Mouse (Mus musculus) MEL (cell line): ENCODE results near the gene Cox7a1. TPM values are rescaled to one million over a fixed set of nuclear protein-coding genes. Genes with fewer than 3 reads are reported as not detected.

Experiments used
- DNase-seq: peaks from one replicate; pipeline ENCODE4 v3.0.0; 2011; ENCODE audit warnings: low read depth, low spot score
- H3K27ac ChIP-seq: 2 replicates; pipeline ENCODE4 v1.5.1; 2012; ENCODE audit warnings: low read depth, mild to moderate bottlenecking, control low read depth, low read length, moderate library complexity; ENCODE audit not compliant: control insufficient read depth
- H3K27me3 ChIP-seq, 2 experiments: fragments of 150-350 bp in 1 of 2; sonication (generic) in 1 of 2; 2 replicates each; pipeline ENCODE4 v1.6.1; 2012; ENCODE audit warnings: low read length in 2 of 2, mild to moderate bottlenecking in 2 of 2, improper control_type of control experiment in 1 of 2, moderate library complexity in 1 of 2; ENCODE audit not compliant: insufficient read depth in 2 of 2, control insufficient read depth in 1 of 2
- H3K36me3 ChIP-seq, 2 experiments: 2 replicates each; pipeline ENCODE4 v1.6.1; 2012 to 2014; ENCODE audit warnings: low read length in 2 of 2, improper control_type of control experiment in 1 of 2, inconsistent platforms in 1 of 2, mild to moderate bottlenecking in 1 of 2; ENCODE audit not compliant: insufficient read depth in 2 of 2, control insufficient read depth in 1 of 2
- H3K4me1 ChIP-seq, 2 experiments: fragments of 150-350 bp in 1 of 2; sonication (generic) in 1 of 2; 2 replicates each; pipeline ENCODE4 v1.6.1; 2012; ENCODE audit warnings: low read length in 2 of 2, improper control_type of control experiment in 1 of 2, mild to moderate bottlenecking in 1 of 2; ENCODE audit not compliant: insufficient read depth in 2 of 2, control insufficient read depth in 1 of 2
- H3K4me3 ChIP-seq, 2 experiments: fragments of 150-350 bp in 1 of 2; sonication (generic) in 1 of 2; 2 replicates each; pipeline ENCODE4 v1.5.1; 2012; ENCODE audit warnings: low read depth in 2 of 2, low read length in 2 of 2, mild to moderate bottlenecking in 2 of 2, moderate library complexity in 2 of 2, control low read depth in 1 of 2, improper control_type of control experiment in 1 of 2; ENCODE audit not compliant: control insufficient read depth in 1 of 2, insufficient read depth in 1 of 2
- H3K79me2 ChIP-seq: 2 replicates; pipeline ENCODE4 v1.6.1; 2012; ENCODE audit warnings: mild to moderate bottlenecking, low read length, moderate library complexity; ENCODE audit not compliant: control insufficient read depth, poor library complexity, insufficient read depth
- H3K9ac ChIP-seq: 2 replicates; pipeline ENCODE4 v1.6.1; 2012; ENCODE audit warnings: low read depth, mild to moderate bottlenecking, control low read depth, low read length, moderate library complexity; ENCODE audit not compliant: control insufficient read depth, poor library complexity, severe bottlenecking
- H3K9me3 ChIP-seq: fragments of 150-350 bp; sonication (generic); replicated peaks from 2 replicates; pipeline ENCODE4 v1.6.1; 2012; ENCODE audit warnings: mild to moderate bottlenecking, low read length, improper control_type of control experiment, moderate library complexity; ENCODE audit not compliant: insufficient read depth
- CHD2 ChIP-seq: IDR thresholded peaks from 2 replicates; pipeline ENCODE4 v1.6.1; 2011; ENCODE audit warnings: low read length, improper control_type of control experiment
- CTCF ChIP-seq, 3 experiments: IDR thresholded peaks in 2 of 3; conservative IDR thresholded peaks in 1 of 3; 2 replicates each; pipeline ENCODE4 v1.5.1; 2011 to 2012; ENCODE audit warnings: low read length in 3 of 3, low read depth in 2 of 3, mild to moderate bottlenecking in 2 of 3, improper control_type of control experiment in 1 of 3, inconsistent platforms in 1 of 3, mixed read lengths in 1 of 3, moderate library complexity in 1 of 3; ENCODE audit not compliant: control insufficient read depth in 1 of 3, insufficient read depth in 1 of 3, poor library complexity in 1 of 3, severe bottlenecking in 1 of 3
- ETS1 ChIP-seq: IDR thresholded peaks from 2 replicates; pipeline ENCODE4 v1.6.1; 2012; ENCODE audit warnings: low read depth, mild to moderate bottlenecking, inconsistent platforms, low read length, improper control_type of control experiment, moderate library complexity
- JUND ChIP-seq: IDR thresholded peaks from 2 replicates; pipeline ENCODE4 v1.6.1; 2011; ENCODE audit warnings: low read depth, mild to moderate bottlenecking, improper control_type of control experiment, low read length
- KAT2A ChIP-seq: conservative IDR thresholded peaks from 2 replicates; pipeline ENCODE4 v1.6.1; 2012; ENCODE audit warnings: low read depth, low read length, improper control_type of control experiment, inconsistent platforms
- MAX ChIP-seq: IDR thresholded peaks from 2 replicates; pipeline ENCODE4 v1.6.1; 2011; ENCODE audit warnings: low read length, improper control_type of control experiment
- MAZ ChIP-seq: IDR thresholded peaks from 2 replicates; pipeline ENCODE4 v1.6.1; 2012; ENCODE audit warnings: low read depth, mild to moderate bottlenecking, inconsistent platforms, low read length, improper control_type of control experiment
- MYB ChIP-seq: IDR thresholded peaks from 2 replicates; pipeline ENCODE4 v1.6.1; 2011; ENCODE audit warnings: mild to moderate bottlenecking, low read depth, low read length, improper control_type of control experiment
- POLR2A ChIP-seq, 2 experiments: IDR thresholded peaks; 2 replicates each; pipeline ENCODE4 v1.6.1; 2011 to 2012; ENCODE audit warnings: low read length in 2 of 2, mild to moderate bottlenecking in 2 of 2, control low read depth in 1 of 2, improper control_type of control experiment in 1 of 2, low read depth in 1 of 2, moderate library complexity in 1 of 2; ENCODE audit not compliant: control insufficient read depth in 1 of 2, insufficient read depth in 1 of 2, poor library complexity in 1 of 2
- POLR2AphosphoS2 ChIP-seq: IDR thresholded peaks from 2 replicates; pipeline ENCODE4 v1.6.1; 2011; ENCODE audit warnings: low read length, improper control_type of control experiment
- POLR2AphosphoS5 ChIP-seq: IDR thresholded peaks from 2 replicates; pipeline ENCODE4 v1.6.1; 2012; ENCODE audit warnings: low read depth, borderline replicate concordance, mild to moderate bottlenecking, inconsistent platforms, low read length, moderate library complexity, mixed read lengths
- RCOR1 ChIP-seq: IDR thresholded peaks from 2 replicates; pipeline ENCODE4 v1.6.1; 2012; ENCODE audit warnings: low read depth, mild to moderate bottlenecking, inconsistent platforms, low read length, improper control_type of control experiment
- SIN3A ChIP-seq: IDR thresholded peaks from 2 replicates; pipeline ENCODE4 v1.6.1; 2012; ENCODE audit warnings: low read length, improper control_type of control experiment, inconsistent platforms
- TAL1 ChIP-seq: IDR thresholded peaks from 2 replicates; pipeline ENCODE4 v1.6.1; 2012; ENCODE audit warnings: mild to moderate bottlenecking, inconsistent platforms, low read length, moderate library complexity, mixed read lengths
- USF1 ChIP-seq: IDR thresholded peaks from 2 replicates; pipeline ENCODE4 v1.6.1; 2014; ENCODE audit warnings: low read depth, mild to moderate bottlenecking, inconsistent platforms, low read length, improper control_type of control experiment, moderate library complexity
- USF2 ChIP-seq, 2 experiments: IDR thresholded peaks; 2 replicates each; pipeline ENCODE4 v1.6.1; 2011 to 2012; ENCODE audit warnings: improper control_type of control experiment in 2 of 2, low read length in 2 of 2, borderline replicate concordance in 1 of 2, inconsistent platforms in 1 of 2, low read depth in 1 of 2, mild to moderate bottlenecking in 1 of 2; ENCODE audit not compliant: insufficient read depth in 1 of 2
- ZKSCAN1 ChIP-seq: IDR thresholded peaks from 2 replicates; pipeline ENCODE4 v1.6.1; 2012; ENCODE audit warnings: low read depth, mild to moderate bottlenecking, inconsistent platforms, low read length, improper control_type of control experiment, moderate library complexity
- ZMIZ1 ChIP-seq: IDR thresholded peaks from 2 replicates; pipeline ENCODE4 v1.6.1; 2012; ENCODE audit warnings: low read depth, mild to moderate bottlenecking, inconsistent platforms, low read length, improper control_type of control experiment, moderate library complexity
- ZNF384 ChIP-seq: IDR thresholded peaks from 2 replicates; pipeline ENCODE4 v1.6.1; 2012; ENCODE audit warnings: low read depth, mild to moderate bottlenecking, inconsistent platforms, low read length, improper control_type of control experiment
- polyA plus RNA-seq, 2 experiments: library from polyadenylated mRNA; stranded (reverse) in 1 of 2; unstranded in 1 of 2; fragments of >175 nt in 1 of 2; fragments of >200 nt in 1 of 2; gene quantifications; 2 replicates each; pipeline versions ENCODE4 v1.2.1 to v1.2.4; 2012; ENCODE audit warnings: low replicate concordance in 2 of 2, low read depth in 1 of 2; ENCODE audit not compliant: insufficient read length in 2 of 2, insufficient read depth in 1 of 2, missing spikeins in 1 of 2
- total RNA-seq: library from RNA; depleted of rRNA; stranded (reverse); fragments of 300-350 nt; gene quantifications from 2 replicates; pipeline ENCODE4 v1.2.3, GENCODE M21; 2012; rRNA removed

The Cox7a1 gene
- total and polyA plus RNA-seq, 3 experiments: 8.9 to 11.1 TPM; not detected in 1

DNA sequence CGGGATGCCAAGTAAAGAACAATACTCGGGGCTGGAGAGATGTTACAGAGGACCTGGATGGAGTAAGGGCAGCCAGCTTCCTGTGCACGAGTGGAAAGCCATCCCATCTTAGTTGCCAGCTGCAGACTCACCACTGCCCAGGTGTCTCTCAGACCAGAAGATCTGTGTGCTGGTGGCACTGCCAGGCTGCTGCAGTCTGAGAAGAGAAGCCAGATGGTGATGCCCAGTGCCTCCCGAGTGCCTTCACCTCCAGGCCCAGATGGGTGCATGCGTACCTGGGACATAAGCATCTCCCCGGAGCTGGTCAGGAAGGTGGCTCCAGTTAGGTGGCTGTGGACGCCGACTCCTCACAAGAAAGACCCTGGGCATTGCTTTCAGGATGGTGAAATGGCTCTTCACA, 51.1 kb downstream of the Cox7a1 start:
- no peak overlapping the region for H3K27ac ChIP-seq
- no peaks in the 10 kb centered on the region for H3K9me3 ChIP-seq
- no peak overlapping the region for H3K4me3 ChIP-seq
- H3K9ac ChIP-seq: no peak overlapping the region
- no peaks in the 10 kb centered on the region for H3K27me3 ChIP-seq
- no peaks in the 10 kb centered on the region for H3K36me3 ChIP-seq
- peaks cover 7% of the 10 kb centered on the region for H3K79me2 ChIP-seq
- peaks cover 0 to 9% of the 10 kb centered on the region in 2 experiments; a peak in 1 of 4 replicates for H3K4me1 ChIP-seq
- no peak for DNase-seq
- no peak for TF ChIP-seq MAZ
- no peak for TF ChIP-seq ZNF384
- TF ChIP-seq JUND: no peak
- TF ChIP-seq CHD2: no peak
- no peak for TF ChIP-seq MAX
- no peak for TF ChIP-seq KAT2A
- no peak for TF ChIP-seq USF2 (IDR thresholded peaks at IDR 0.05; ENCODE audit: borderline replicate concordance in 1 of 2, insufficient read depth in 1 of 2, low read depth in 1 of 2, low read length in 2 of 2)
- TF ChIP-seq RCOR1: no peak
- TF ChIP-seq TAL1: no peak

- Histone ChIP-seq H3K9me3 (no peaks in the 10 kb centered on the region), H3K27me3 (no peaks in the 10 kb centered on the region), H3K4me3 (no peak within 1 kb of the TSS), H3K4me1 (peaks cover 0 to 9% of the 10 kb centered on the region in 2 experiments; a peak in 1 of 4 replicates), H3K9ac (no peak within 1 kb of the TSS), H3K36me3 (no peaks in the 10 kb centered on the region), H3K79me2 (peaks cover 7% of the 10 kb centered on the region), H3K27ac (no peak within 1 kb of the TSS)
- no peak for DNase-seq
- no peak for TF ChIP-seq CTCF (IDR thresholded peaks at IDR 0.05 in 2 of 3, conservative IDR thresholded peaks at IDR 0.05 in 1 of 3; ENCODE audit: control insufficient read depth in 1 of 3, insufficient read depth in 1 of 3, low read depth in 2 of 3, low read length in 3 of 3, poor library complexity in 1 of 3, severe bottlenecking in 1 of 3)
- no peak for TF ChIP-seq ZNF384
- TF ChIP-seq USF1: no peak
- no peak for TF ChIP-seq MAX
- no peak for TF ChIP-seq MYB
- TF ChIP-seq ZMIZ1: no peak
- TF ChIP-seq POLR2AphosphoS2: no peak
- TF ChIP-seq POLR2A (IDR thresholded peaks at IDR 0.05; ENCODE audit: control insufficient read depth in 1 of 2, insufficient read depth in 1 of 2, low read depth in 1 of 2, low read length in 2 of 2, poor library complexity in 1 of 2): no peak
- TF ChIP-seq POLR2AphosphoS5: no peak
- no peak for TF ChIP-seq SIN3A
- TF ChIP-seq ZKSCAN1: no peak
- TF ChIP-seq ETS1: no peak
These were observed 51.7 kb downstream of the Cox7a1 start, which contains the start of gene Ovol3 for GRCm38 (mm10) chr7:30235625-30236024. Ovol3 (minus strand) TSS chr7:30235725.

Other genes starting within 250 kb of the Cox7a1 start
- 3.5 and 4.8 TPM in 2 replicates for gene Zfp74, start 230.1 kb upstream of the Cox7a1 start, total RNA-seq
- gene Zfp74, start 230.1 kb upstream of the Cox7a1 start, polyA plus RNA-seq: 1 to 10 TPM in 1 of 2 experiments, not detected in 1; 9.4 TPM
- 12.5 and 14.3 TPM in 2 replicates for gene Zfp568, start 200.2 kb upstream of the Cox7a1 start, total RNA-seq
- gene Zfp568, start 200.2 kb upstream of the Cox7a1 start, polyA plus RNA-seq: 100 to 1,000 TPM in 1 of 2 experiments, 10 to 100 TPM in 1; 15.4 to 141 TPM
- gene Zfp14, start 132.8 kb upstream of the Cox7a1 start, total RNA-seq: 0.16 and 0.39 TPM in 2 replicates
- under 1 TPM in 1 of 2 experiments, not detected in 1; 0.25 TPM for gene Zfp14, start 132.8 kb upstream of the Cox7a1 start, polyA plus RNA-seq
- gene Zfp82, start 111.2 kb upstream of the Cox7a1 start, total RNA-seq: 2.2 and 2.4 TPM in 2 replicates
- 1 to 10 TPM in 1 of 2 experiments, not detected in 1; 2.0 TPM for gene Zfp82, start 111.2 kb upstream of the Cox7a1 start, polyA plus RNA-seq
- 0.62 TPM in 1 of 2 replicates, not detected in the other for gene Gm26920, start 93.7 kb upstream of the Cox7a1 start, total RNA-seq
- not detected for gene Gm26920, start 93.7 kb upstream of the Cox7a1 start, polyA plus RNA-seq
- gene Zfp566, start 93.6 kb upstream of the Cox7a1 start, total RNA-seq: 7.3 and 8.0 TPM in 2 replicates
- 1 to 10 TPM in 1 of 2 experiments, not detected in 1; 8.0 TPM for gene Zfp566, start 93.6 kb upstream of the Cox7a1 start, polyA plus RNA-seq
- gene Zfp260, start 89.4 kb upstream of the Cox7a1 start, total RNA-seq: 5.5 and 6.2 TPM in 2 replicates
- gene Zfp260, start 89.4 kb upstream of the Cox7a1 start, polyA plus RNA-seq: 1 to 10 TPM in 1 of 2 experiments, not detected in 1; 4.8 TPM
- gene Zfp382, start 62.2 kb upstream of the Cox7a1 start, total RNA-seq: 3.9 and 8.2 TPM in 2 replicates
- 1 to 10 TPM in 1 of 2 experiments, not detected in 1; 7.1 TPM for gene Zfp382, start 62.2 kb upstream of the Cox7a1 start, polyA plus RNA-seq
- 30.6 and 35.5 TPM in 2 replicates for gene Zfp146, start 14.4 kb upstream of the Cox7a1 start, total RNA-seq
- gene Zfp146, start 14.4 kb upstream of the Cox7a1 start, polyA plus RNA-seq: 10 to 100 TPM in 1 of 2 experiments, not detected in 1; 38.9 TPM
- gene Capns1, start 14.7 kb downstream of the Cox7a1 start, total RNA-seq: 31.7 and 38.3 TPM in 2 replicates
- gene Capns1, start 14.7 kb downstream of the Cox7a1 start, polyA plus RNA-seq: 100 to 1,000 TPM in 1 of 2 experiments, not detected in 1; 354 TPM
- 109 and 128 TPM in 2 replicates for gene Polr2i, start 47.8 kb downstream of the Cox7a1 start, total RNA-seq
- 100 to 1,000 TPM in 1 of 2 experiments, not detected in 1; 118 TPM for gene Polr2i, start 47.8 kb downstream of the Cox7a1 start, polyA plus RNA-seq
- 54.8 and 55.0 TPM in 2 replicates for gene Tbcb, start 48.1 kb downstream of the Cox7a1 start, total RNA-seq
- 10 to 100 TPM in 1 of 2 experiments, not detected in 1; 72.6 TPM for gene Tbcb, start 48.1 kb downstream of the Cox7a1 start, polyA plus RNA-seq
- gene Ovol3, start 51.6 kb downstream of the Cox7a1 start, total RNA-seq: not detected in 2 replicates
- under 1 TPM in 1 of 2 experiments, not detected in 1; 0.17 TPM for gene Ovol3, start 51.6 kb downstream of the Cox7a1 start, polyA plus RNA-seq
- 0.42 and 0.73 TPM in 2 replicates for gene Thap8, start 96.0 kb downstream of the Cox7a1 start, total RNA-seq
- under 1 TPM in 1 of 2 experiments, not detected in 1; 0.46 TPM for gene Thap8, start 96.0 kb downstream of the Cox7a1 start, polyA plus RNA-seq
- gene Wdr62, start 96.3 kb downstream of the Cox7a1 start, total RNA-seq: 4.9 and 6.5 TPM in 2 replicates
- 10 to 100 TPM; 30.5 to 44.8 TPM for gene Wdr62, start 96.3 kb downstream of the Cox7a1 start, polyA plus RNA-seq
- not detected in 2 replicates for gene Clip3, start 107.6 kb downstream of the Cox7a1 start, total RNA-seq
- gene Clip3, start 107.6 kb downstream of the Cox7a1 start, polyA plus RNA-seq: under 1 TPM in 1 of 2 experiments, not detected in 1; 0.19 TPM
- 15.0 and 16.2 TPM in 2 replicates for gene Alkbh6, start 124.6 kb downstream of the Cox7a1 start, total RNA-seq
- 10 to 100 TPM in 1 of 2 experiments, not detected in 1; 24.6 TPM for gene Alkbh6, start 124.6 kb downstream of the Cox7a1 start, polyA plus RNA-seq
- 0.31 and 0.42 TPM in 2 replicates for gene Syne4, start 130.7 kb downstream of the Cox7a1 start, total RNA-seq
- gene Syne4, start 130.7 kb downstream of the Cox7a1 start, polyA plus RNA-seq: under 1 TPM in 1 of 2 experiments, not detected in 1; 0.82 TPM
- 0.92 and 0.96 TPM in 2 replicates for gene E130208F15Rik, start 137.6 kb downstream of the Cox7a1 start, total RNA-seq
- gene E130208F15Rik, start 137.6 kb downstream of the Cox7a1 start, polyA plus RNA-seq: 1 to 10 TPM in 1 of 2 experiments, not detected in 1; 3.2 TPM
- 4.3 and 4.5 TPM in 2 replicates for gene Sdhaf1, start 139.8 kb downstream of the Cox7a1 start, total RNA-seq
- gene Sdhaf1, start 139.8 kb downstream of the Cox7a1 start, polyA plus RNA-seq: 1 to 10 TPM in 1 of 2 experiments, not detected in 1; 8.1 TPM
- gene Lrfn3, start 178.6 kb downstream of the Cox7a1 start, total RNA-seq: not detected in 2 replicates
- gene Lrfn3, start 178.6 kb downstream of the Cox7a1 start, polyA plus RNA-seq: not detected
- gene Tyrobp, start 229.6 kb downstream of the Cox7a1 start, total RNA-seq: 2.8 and 3.9 TPM in 2 replicates
- 10 to 100 TPM in 1 of 2 experiments, not detected in 1; 13.6 TPM for gene Tyrobp, start 229.6 kb downstream of the Cox7a1 start, polyA plus RNA-seq
- 7.1 and 15.5 TPM in 2 replicates for gene Hcst, start 235.7 kb downstream of the Cox7a1 start, total RNA-seq
- 10 to 100 TPM in 1 of 2 experiments, not detected in 1; 28.1 TPM for gene Hcst, start 235.7 kb downstream of the Cox7a1 start, polyA plus RNA-seq
- 6.2 and 7.0 TPM in 2 replicates for gene Nfkbid, start 237.6 kb downstream of the Cox7a1 start, total RNA-seq
- 10 to 100 TPM in 1 of 2 experiments, not detected in 1; 16.7 TPM for gene Nfkbid, start 237.6 kb downstream of the Cox7a1 start, polyA plus RNA-seq